Mouse (Mus musculus) cerebellum, postnatal 14 days (tissue): Measurements from ENCODE around the gene Supt6.

Source experiments
- DNase-seq, 2 experiments: peaks; one replicate each; pipeline ENCODE4 v3.0.0; 2021; ENCODE audit warnings: mixed read lengths in 2 of 2

The Supt6 gene

DNA sequence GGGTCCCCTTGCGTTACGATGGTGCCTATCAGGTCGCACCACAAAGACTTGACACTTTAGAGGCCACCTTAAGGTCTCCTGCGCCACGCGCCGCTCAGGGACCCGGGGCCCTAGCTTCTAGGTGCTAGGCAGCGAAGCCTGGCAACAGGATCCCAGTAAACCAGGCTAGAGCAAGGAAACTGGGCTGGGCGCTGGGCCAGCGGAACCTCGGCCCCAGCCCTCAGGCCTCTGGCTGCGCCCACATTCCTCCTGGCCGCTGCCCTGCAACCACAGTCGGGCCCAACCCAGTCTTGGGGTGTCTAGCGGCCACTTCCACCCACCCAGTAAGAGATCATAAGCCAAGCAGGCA, 80.1 kb downstream of the Supt6 start:
- peak in 1 of 2 experiments; percentile 62 for DNase-seq

GRCm38 (mm10) chr11:78164924-78165760, 80.6 kb downstream of the Supt6 start, which contains the start of gene Traf4:
Gene Traf4, minus strand, starts transcription at chr11:78165589.
- peak; percentile 85 to 86 for DNase-seq

GRCm38 (mm10) chr11:78164604-78164923, 81.2 kb downstream of the Supt6 start:
- no peak for DNase-seq

- DNase-seq, result peak; percentile 39 to 59
These were observed 81.8 kb downstream of the Supt6 start for GRCm38 (mm10) chr11:78163681-78164603.

GRCm38 (mm10) chr11:78163045-78163444, 82.7 kb downstream of the Supt6 start:
- DNase-seq, result no peak

DNA sequence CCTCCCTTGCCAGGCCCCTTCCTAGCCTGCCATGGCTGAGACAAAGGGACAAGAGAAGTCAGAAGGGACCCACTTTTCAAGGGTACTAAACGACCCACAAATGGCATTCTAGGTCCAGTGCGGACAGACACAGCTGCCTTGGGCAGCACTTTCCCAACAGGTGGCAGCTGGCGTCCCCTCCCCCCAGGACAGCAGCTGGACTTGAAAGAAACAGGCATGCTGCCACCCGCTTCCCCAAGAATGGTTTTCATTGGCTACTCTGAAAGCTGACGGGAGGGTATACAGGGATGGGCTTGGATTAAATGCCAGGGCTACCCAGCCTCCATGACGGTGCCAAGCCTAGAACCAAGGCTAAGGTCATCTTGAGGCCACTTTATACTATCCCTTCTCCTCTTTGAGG, 83.3 kb downstream of the Supt6 start:
- DNase-seq, result peak; percentile 50 to 75

DNA sequence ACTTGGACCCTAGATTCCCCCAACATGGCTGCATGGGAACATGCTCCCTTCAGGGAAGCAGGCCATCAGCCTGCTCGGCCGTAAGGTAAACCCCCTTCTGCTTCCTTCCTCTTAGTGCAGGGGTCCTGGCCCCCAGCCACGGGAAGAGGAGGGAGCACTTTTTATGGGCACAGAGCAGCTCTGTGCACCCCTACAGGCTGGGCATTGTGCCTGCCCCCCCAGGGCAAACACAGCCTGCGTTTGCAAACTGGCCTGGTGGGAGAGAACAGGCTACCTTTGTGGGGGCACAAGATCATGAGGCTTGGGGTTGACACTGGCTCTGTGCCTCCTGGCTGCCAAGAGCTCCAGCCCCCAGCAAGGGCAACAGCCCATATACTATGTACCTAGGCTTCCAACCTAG, 83.8 kb downstream of the Supt6 start:
- DNase-seq, result peak; percentile 37 to 61

- DNase-seq, result no peak
These were observed 84.6 kb downstream of the Supt6 start for GRCm38 (mm10) chr11:78161169-78161568.

DNA sequence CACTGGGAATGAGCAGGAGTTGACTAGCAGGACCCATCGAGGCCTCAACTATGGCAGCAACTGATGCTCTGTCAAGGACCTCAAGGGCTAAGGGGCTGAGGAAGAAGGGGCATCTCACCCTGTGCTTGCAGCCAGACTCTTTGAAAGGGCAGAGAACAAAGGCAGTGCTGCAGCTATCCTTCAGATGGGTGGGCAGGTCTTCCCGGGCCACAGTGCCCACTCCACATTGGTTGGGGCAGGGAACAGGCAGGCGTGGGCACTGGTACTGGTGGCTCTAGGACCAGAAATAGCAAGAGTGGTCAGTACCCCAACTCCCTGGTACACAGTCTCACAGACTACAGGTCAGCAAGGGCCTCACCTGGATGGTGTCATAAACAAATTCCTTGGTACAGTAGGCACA, 85.1 kb downstream of the Supt6 start:
- no peak for DNase-seq

DNA sequence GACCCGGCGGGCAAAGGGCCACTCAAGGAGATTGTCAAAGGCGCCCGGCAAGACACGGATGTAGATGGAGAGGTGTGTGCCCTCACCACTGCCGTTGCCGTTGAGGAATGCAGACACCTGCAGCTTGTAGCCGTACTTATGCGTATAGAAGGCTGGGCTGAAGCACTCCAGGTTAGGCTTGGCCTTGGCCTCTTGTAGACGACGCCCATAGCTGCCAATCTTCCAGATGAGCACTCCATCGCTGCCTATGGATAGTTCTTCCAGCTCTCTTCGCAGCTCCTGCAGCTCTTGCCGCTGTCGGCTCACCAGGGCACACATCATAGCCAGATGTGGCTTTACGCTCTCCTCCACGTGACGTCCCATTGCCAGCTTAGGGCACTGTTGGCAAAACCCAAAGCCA, 85.6 kb downstream of the Supt6 start:
- DNase-seq, result no peak

- no peak for DNase-seq
These were observed 86.2 kb downstream of the Supt6 start for GRCm38 (mm10) chr11:78159557-78159956.

DNA sequence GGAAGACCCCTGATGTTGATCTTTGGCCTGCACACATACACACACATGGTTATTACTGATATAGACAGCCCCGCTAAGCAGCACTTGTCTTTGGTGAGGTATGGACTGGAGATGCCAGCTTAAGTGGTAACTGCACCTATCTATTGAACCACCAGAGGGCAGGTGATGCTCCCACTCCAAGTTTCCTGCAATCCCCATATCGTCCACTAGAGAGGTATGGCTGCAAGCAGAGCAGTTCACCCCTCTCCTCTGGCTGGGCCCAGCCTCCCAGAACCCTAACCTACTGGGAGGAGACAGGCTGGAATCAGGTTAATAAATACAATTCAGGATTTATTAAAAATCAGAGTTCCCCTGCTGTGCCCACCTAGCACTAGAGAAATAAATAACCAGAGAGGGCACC, 86.7 kb downstream of the Supt6 start:
- peak; percentile 88 to 91 for DNase-seq
